Mouse (Mus musculus) lung, adult 2 months (tissue): ENCODE measurements around the gene Adipoq.
"Not testable (repeated sequence)": the region's sequence is repeated elsewhere in the genome, so short reads cannot be mapped to it uniquely, and the experiment has no call there.

Experiments used
- CTCF ChIP-seq: fragments of 200-500 bp; IDR thresholded peaks from 2 replicates; pipeline ENCODE4 v1.5.1; 2011; ENCODE audit warnings: mild to moderate bottlenecking, low read length, control low read depth; ENCODE audit not compliant: insufficient read depth
- POLR2A ChIP-seq: fragments of 200-500 bp; IDR thresholded peaks from 2 replicates; pipeline ENCODE4 v1.6.1; 2011; ENCODE audit warnings: low read depth, mild to moderate bottlenecking, control low read depth, low read length, borderline replicate concordance; ENCODE audit errors: extremely low read depth

- TF ChIP-seq CTCF, POLR2A: not testable (repeated sequence)
Observed at GRCm38 (mm10) chr16:23097290-23098104, 48.8 kb upstream of the Adipoq start.
